Mouse (Mus musculus) pancreas, adult 10 weeks (tissue): Measurements from ENCODE around the gene Mrpl51. TPM values are rescaled to one million over a fixed set of nuclear protein-coding genes. Genes with fewer than 3 reads are reported as not detected.

ENCODE experiments used
- polyA plus RNA-seq: library from polyadenylated mRNA; stranded (reverse); fragments of 350-450 nt; fragmentation: Illumina TruSeq; extraction: RNeasy Lipid Tissue Mini Kit (QIAGEN cat#74804); gene quantifications from one replicate; pipeline ENCODE4 v1.2.3, GENCODE M21; 2015; ENCODE audit warnings: low read depth, low replicate concordance; ENCODE audit not compliant: insufficient read depth

The Mrpl51 gene
- 27.0 TPM for polyA plus RNA-seq

GRCm38 (mm10) chr6:125191332-125192015 lies at the start of gene Mrpl51, which contains the start of gene Ncapd2:
Mrpl51 (plus strand) TSS chr6:125191801.
Ncapd2 (minus strand) TSS chr6:125191701.

GRCm38 (mm10) chr6:125145001-125145400 lies 46.6 kb upstream of the Mrpl51 start, which contains the start of gene Iffo1:
Iffo1 (plus strand) TSS chr6:125145241.

GRCm38 (mm10) chr6:125166051-125166751 lies 25.4 kb upstream of the Mrpl51 start, which contains the start of gene Gapdh:
Gapdh (minus strand) TSS chr6:125166467.

GRCm38 (mm10) chr6:125215148-125215954 lies 23.8 kb downstream of the Mrpl51 start, which contains the start of gene Vamp1:
Vamp1 (plus strand) TSS chr6:125215551.

GRCm38 (mm10) chr6:125231117-125232044 lies 39.8 kb downstream of the Mrpl51 start, which contains the start of gene Tapbpl:
Tapbpl (minus strand) TSS chr6:125231860.

GRCm38 (mm10) chr6:125236782-125237181 lies 45.2 kb downstream of the Mrpl51 start, which contains the start of gene Cd27:
Cd27 (minus strand) TSS chr6:125237010.

Other genes with a start within 250 kb of the Mrpl51 start
- gene Cops7a, start 226.3 kb upstream of the Mrpl51 start, polyA plus RNA-seq = 22.9 TPM
- gene Pianp, start 195.1 kb upstream of the Mrpl51 start, polyA plus RNA-seq = 2.4 TPM
- gene Zfp384, start 182.7 kb upstream of the Mrpl51 start, polyA plus RNA-seq = 19.0 TPM
- gene Ing4, start 152.0 kb upstream of the Mrpl51 start, polyA plus RNA-seq = 15.3 TPM
- 13.7 TPM for gene Acrbp, start 142.1 kb upstream of the Mrpl51 start, polyA plus RNA-seq
- not detected for gene Lpar5, start 123.9 kb upstream of the Mrpl51 start, polyA plus RNA-seq
- 21.1 TPM for gene Chd4, start 95.8 kb upstream of the Mrpl51 start, polyA plus RNA-seq
- gene Nop2, start 59.9 kb upstream of the Mrpl51 start, polyA plus RNA-seq = 5.7 TPM
- gene Iffo1, start 46.6 kb upstream of the Mrpl51 start, polyA plus RNA-seq = 7.2 TPM
- 116 TPM for gene Gapdh, start 25.3 kb upstream of the Mrpl51 start, polyA plus RNA-seq
- 11.3 TPM for gene Ncapd2, start 100 bp upstream of the Mrpl51 start, polyA plus RNA-seq
- gene Vamp1, start 23.8 kb downstream of the Mrpl51 start, polyA plus RNA-seq = 4.9 TPM
- gene Tapbpl, start 40.1 kb downstream of the Mrpl51 start, polyA plus RNA-seq = 4.7 TPM
- gene Cd27, start 45.2 kb downstream of the Mrpl51 start, polyA plus RNA-seq = not detected
- gene Tuba3a, start 94.2 kb downstream of the Mrpl51 start, polyA plus RNA-seq = not detected
- 16.2 TPM for gene Ltbr, start 122.1 kb downstream of the Mrpl51 start, polyA plus RNA-seq
- gene Scnn1a, start 128.9 kb downstream of the Mrpl51 start, polyA plus RNA-seq = 1.4 TPM
- 32.5 TPM for gene Tnfrsf1a, start 157.6 kb downstream of the Mrpl51 start, polyA plus RNA-seq
- not detected for gene Plekhg6, start 189.0 kb downstream of the Mrpl51 start, polyA plus RNA-seq